In the genomic region with DNA sequence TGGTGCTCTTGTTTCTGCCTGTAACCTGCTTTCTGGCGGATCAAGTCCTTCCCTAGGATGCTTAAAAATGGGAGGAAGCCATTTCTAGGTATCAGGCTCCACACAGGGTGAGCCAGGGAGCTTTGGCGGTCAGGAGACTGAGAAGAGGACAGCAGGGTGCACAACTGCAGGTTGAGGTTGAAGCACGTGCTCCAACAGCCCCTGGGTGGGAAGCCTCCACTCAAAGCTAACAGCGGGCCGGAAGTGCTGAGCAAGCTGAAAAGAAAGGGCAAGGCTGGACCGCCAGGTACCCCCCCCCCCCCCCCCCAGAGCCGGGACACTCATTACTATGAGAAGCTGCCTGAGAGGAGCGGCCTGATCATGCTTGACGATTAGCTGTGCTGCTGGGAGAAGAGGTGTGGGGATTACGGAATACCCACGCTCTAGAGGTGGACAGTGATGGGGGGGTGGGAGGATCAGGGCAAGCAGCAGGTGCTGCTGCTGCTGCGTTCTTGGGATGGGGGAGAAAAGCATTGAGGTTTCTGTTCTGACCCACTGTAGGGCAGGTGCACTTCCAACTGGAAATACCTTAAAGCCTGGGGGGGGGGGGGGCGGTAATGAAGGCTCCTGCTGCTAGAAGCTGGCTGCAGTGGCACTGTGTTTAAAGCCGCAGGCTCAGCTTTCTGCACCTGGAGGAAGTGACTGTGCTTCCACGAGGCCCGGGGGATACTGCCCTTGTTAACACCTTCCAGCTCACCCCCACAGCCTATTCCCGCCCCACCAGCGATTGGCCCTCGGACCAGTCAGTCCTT, we compare ENCODE assay signal across 8 mouse cellular contexts. TPM values are rescaled to one million over a fixed set of nuclear protein-coding genes. Genes with fewer than 3 reads are reported as not detected.
DNase-seq lines count a peak whose midpoint lies in the region; ATAC-seq and TF ChIP-seq lines count a peak whose summit lies in the region.
"Had no signal": no experiment of that assay in that cellular context is flagged by ENCODE, and none has a peak within 500 bp of the region (broad histone marks: within the 10 kb centered on the region; RNA-seq: fewer than 3 reads in every experiment).

No protein-coding gene starts in this region.

- 0 out of 2 replicates have a peak, but pooled peaks cover 3% of the 10 kb centered on the region for H3K27me3 ChIP-seq in E14TG2a.4 (ENCODE audit: insufficient read depth, low read length)
- no peaks in the 10 kb centered on the region for H3K27me3 ChIP-seq in hindbrain, embryonic 14.5 days (ENCODE audit: control insufficient read depth, insufficient read depth, low read length)

- peak overlapping the region; percentile 3; the same call in 1 of the 2 replicates for H3K4me3 ChIP-seq in E14TG2a.4 (replicated peaks; ENCODE audit: low read length)
- H3K4me3 ChIP-seq in hindbrain, embryonic 14.5 days (replicated peaks; ENCODE audit: low read length), result no peak overlapping the region
- no peak overlapping the region for H3K4me3 ChIP-seq in gastrocnemius, adult 2 months

- ATAC-seq in hindbrain, embryonic 14.5 days (ENCODE audit: low FRiP score), result peak; percentile 46; the same call in 1 of the 2 replicates

- H3K9ac ChIP-seq in hindbrain, embryonic 14.5 days, result 0 out of 2 replicates have a peak overlapping the region, but pooled peaks have one; percentile 16

- TF ChIP-seq CTCF in E14TG2a.4 (conservative IDR thresholded peaks at IDR 0.05; ENCODE audit: low read length), result no peak
- no peak for TF ChIP-seq CTCF in gastrocnemius, adult 2 months (IDR thresholded peaks at IDR 0.05)

- peaks cover 66% of the 10 kb centered on the region for H3K4me1 ChIP-seq in E14TG2a.4 (replicated peaks; ENCODE audit: low read depth, low read length)
- H3K4me1 ChIP-seq in hindbrain, embryonic 14.5 days (replicated peaks; ENCODE audit: control insufficient read depth, insufficient read depth, low read length), result 0 out of 2 replicates have a peak, but pooled peaks cover 13% of the 10 kb centered on the region

- H3K36me3 ChIP-seq in E14TG2a.4 (ENCODE audit: insufficient read depth, low read length), result no peaks in the 10 kb centered on the region
- H3K36me3 ChIP-seq in hindbrain, embryonic 14.5 days (replicated peaks; ENCODE audit: control insufficient read depth, insufficient read depth), result no peaks in the 10 kb centered on the region

- no peaks in the 10 kb centered on the region for H3K9me3 ChIP-seq in E14TG2a.4 (ENCODE audit: low read length)
- no peaks in the 10 kb centered on the region for H3K9me3 ChIP-seq in hindbrain, embryonic 14.5 days (ENCODE audit: control insufficient read depth, low read length)

- DNase-seq in R1 (ENCODE audit: low read depth, low spot score), result peak; percentile 78
- no peak for DNase-seq in hindbrain, embryonic 14.5 days (ENCODE audit: low spot score)
- peak; percentile 48 for DNase-seq in naive thymus-derived CD4-positive, alpha-beta T cell, adult 2 months (ENCODE audit: low read depth)
- DNase-seq in gastrocnemius, adult 2 months, result no peak
- DNase-seq in adrenal gland, postnatal 25 days, result no peak
- DNase-seq in right cerebral cortex, postnatal 25 days, result no peak

- intact Hi-C loops in gastrocnemius, adult 2 months (cut with DNase I), result no loop called here

- WGBS in hindbrain, embryonic 14.5 days, result 27% methylated on average over 17 of the region's 19 CpGs

- H3K27ac ChIP-seq in hindbrain, embryonic 14.5 days, result no peak overlapping the region
- no peak overlapping the region for H3K27ac ChIP-seq in gastrocnemius, adult 2 months

- H3K4me2 ChIP-seq in hindbrain, embryonic 14.5 days (replicated peaks), result peak overlapping the region; percentile 31

RNA-seq across cellular contexts. Expression of a gene that starts 4.7 kb away (rescaled TPM):
- not detected in 2 replicates for polyA plus RNA-seq in hindbrain, embryonic 14.5 days (2014; fragmentation: Nextera tagmentation; extraction: Ambion mirVana)
- not detected for total RNA-seq in gastrocnemius, adult 2 months (2021)
- not detected in 2 replicates for total RNA-seq in adrenal gland, postnatal 25 days (2021)
- polyA plus RNA-seq: neural tube, embryonic 11.5 days had no signal

RNA-seq across cellular contexts. Expression of a gene that starts 25.2 kb away (rescaled TPM):
- polyA plus RNA-seq in hindbrain, embryonic 14.5 days (2014; fragmentation: Nextera tagmentation; extraction: Ambion mirVana), result 25.0 and 27.3 TPM in 2 replicates
- 1 to 10 TPM; 7.8 to 8.4 TPM for total RNA-seq in gastrocnemius, adult 2 months (2021)
- total RNA-seq in adrenal gland, postnatal 25 days (2021), result 22.6 and 23.8 TPM in 2 replicates

RNA-seq across cellular contexts. Expression of a gene that starts 27.2 kb away (rescaled TPM):
- 26.2 and 27.9 TPM in 2 replicates for polyA plus RNA-seq in hindbrain, embryonic 14.5 days (2014; fragmentation: Nextera tagmentation; extraction: Ambion mirVana)
- 10 to 100 TPM; 42.1 to 44.7 TPM for total RNA-seq in gastrocnemius, adult 2 months (2021)
- total RNA-seq in adrenal gland, postnatal 25 days (2021), result 52.7 and 54.9 TPM in 2 replicates

Comparison
In these comparisons a context has a peak if more than half of its experiments do, and no peak if none do; other contexts are left out.
1. DNase-seq: peak in R1 (single experiment) and naive thymus-derived CD4-positive, alpha-beta T cell, adult 2 months (single experiment); none in hindbrain, embryonic 14.5 days (single experiment), gastrocnemius, adult 2 months (single experiment), adrenal gland, postnatal 25 days (single experiment) and right cerebral cortex, postnatal 25 days (single experiment).